ENCODE assay signal across 16 mouse cellular contexts in the genomic region with DNA sequence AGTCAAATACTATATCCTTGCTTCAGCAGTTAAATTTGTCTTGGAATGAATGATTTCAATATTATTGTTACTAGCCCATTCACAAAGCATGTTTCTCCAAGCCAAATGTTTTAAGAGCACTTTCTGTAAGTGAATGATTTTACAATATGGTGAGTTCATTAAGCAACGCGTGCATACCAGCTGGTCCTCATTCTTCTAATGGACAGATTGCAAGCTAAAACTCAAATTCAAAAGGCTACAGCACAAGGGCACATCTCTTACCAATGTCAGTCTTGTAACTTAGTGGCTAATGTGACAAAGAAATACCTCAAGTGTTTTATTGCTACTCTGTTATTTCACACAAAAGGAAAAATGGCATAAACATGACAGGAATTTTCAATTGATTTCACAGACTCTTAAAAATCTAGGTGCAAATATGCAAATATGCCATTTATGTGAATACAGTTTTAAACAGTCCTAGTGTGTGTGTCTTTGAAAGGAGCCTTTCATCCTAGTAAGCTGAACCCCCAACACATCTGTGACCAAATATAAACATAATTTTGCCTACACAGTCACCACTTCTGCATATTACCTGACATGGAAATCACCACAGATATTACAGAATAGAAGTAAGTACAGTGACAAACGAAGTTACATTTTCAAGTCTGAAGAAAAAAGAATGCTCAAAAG.
"Had no signal": no experiment of that assay in that cellular context is flagged by ENCODE, and none has a peak within 500 bp of the region (broad histone marks: within the 10 kb centered on the region; RNA-seq: fewer than 3 reads in every experiment).

No protein-coding gene starts in this region.

- DNase-seq: kidney, adult 11 months; kidney, adult 9 months; kidney, postnatal 36 days; lung, embryonic 14.5 days; lung, postnatal 10 days; lung, postnatal 4 days; right cerebral cortex, postnatal 4 days; thymus, adult 2 months; thymus, postnatal 25 days had no signal

- H3K4me2 ChIP-seq: limb, embryonic 15.5 days; liver, embryonic 12.5 days; lung, embryonic 14.5 days; midbrain, embryonic 11.5 days; midbrain, embryonic 15.5 days; stomach, embryonic 15.5 days had no signal

- H3K9me3 ChIP-seq: limb, embryonic 15.5 days; liver, embryonic 12.5 days; midbrain, embryonic 15.5 days; stomach, embryonic 15.5 days had no signal

- H3K9ac ChIP-seq: limb, embryonic 15.5 days; liver, embryonic 12.5 days; lung, embryonic 14.5 days; midbrain, embryonic 15.5 days; stomach, embryonic 15.5 days had no signal

- H3K36me3 ChIP-seq: limb, embryonic 15.5 days; liver, embryonic 12.5 days; midbrain, embryonic 15.5 days; stomach, embryonic 15.5 days had no signal

- H3K4me1 ChIP-seq: limb, embryonic 15.5 days; liver, embryonic 12.5 days; midbrain, embryonic 15.5 days; stomach, embryonic 15.5 days had no signal

- H3K4me3 ChIP-seq: layer of hippocampus, adult 2 months; limb, embryonic 15.5 days; liver, embryonic 12.5 days; midbrain, embryonic 15.5 days; stomach, embryonic 15.5 days had no signal

- H3K27ac ChIP-seq: kidney, postnatal 0 days; layer of hippocampus, adult 2 months; limb, embryonic 15.5 days; liver, embryonic 12.5 days; midbrain, embryonic 15.5 days; stomach, embryonic 15.5 days had no signal

- ATAC-seq: liver, embryonic 12.5 days; midbrain, embryonic 15.5 days had no signal

- H3K27me3 ChIP-seq: limb, embryonic 15.5 days; liver, embryonic 12.5 days; midbrain, embryonic 15.5 days; stomach, embryonic 15.5 days had no signal
